Mouse (Mus musculus) right cerebral cortex, adult 2 months (tissue): ENCODE data around the gene Ppp1r37.

ENCODE experiments used
- DNase-seq, 2 experiments: peaks; one replicate each; pipeline ENCODE4 v3.0.0; 2021 to 2022; ENCODE audit warnings: low spot score in 2 of 2

Gene Ppp1r37

GRCm38 (mm10) chr7:19503481-19504068, 59.3 kb downstream of the Ppp1r37 start:
- peak; percentile 19 to 51 for DNase-seq

DNA sequence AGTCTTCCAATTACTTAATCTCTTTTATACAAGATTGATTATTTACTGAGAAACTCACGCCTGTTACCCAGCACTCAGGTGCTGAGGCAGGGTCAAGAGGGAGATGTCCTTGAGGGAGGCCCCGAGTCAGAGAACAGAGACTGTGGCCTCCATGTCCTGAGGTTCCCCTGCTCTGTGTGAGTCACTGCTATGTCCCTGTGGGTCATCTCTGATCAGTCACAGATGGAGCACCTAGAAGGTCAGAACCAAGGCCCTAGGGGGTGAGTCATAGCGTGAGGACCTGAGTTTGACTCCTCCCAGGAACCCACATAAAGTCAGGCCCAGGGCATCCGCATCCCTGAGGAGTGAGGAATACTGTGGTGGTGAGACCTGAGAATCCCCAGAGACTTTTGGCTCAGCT, 61.2 kb downstream of the Ppp1r37 start:
- DNase-seq = no peak

DNA sequence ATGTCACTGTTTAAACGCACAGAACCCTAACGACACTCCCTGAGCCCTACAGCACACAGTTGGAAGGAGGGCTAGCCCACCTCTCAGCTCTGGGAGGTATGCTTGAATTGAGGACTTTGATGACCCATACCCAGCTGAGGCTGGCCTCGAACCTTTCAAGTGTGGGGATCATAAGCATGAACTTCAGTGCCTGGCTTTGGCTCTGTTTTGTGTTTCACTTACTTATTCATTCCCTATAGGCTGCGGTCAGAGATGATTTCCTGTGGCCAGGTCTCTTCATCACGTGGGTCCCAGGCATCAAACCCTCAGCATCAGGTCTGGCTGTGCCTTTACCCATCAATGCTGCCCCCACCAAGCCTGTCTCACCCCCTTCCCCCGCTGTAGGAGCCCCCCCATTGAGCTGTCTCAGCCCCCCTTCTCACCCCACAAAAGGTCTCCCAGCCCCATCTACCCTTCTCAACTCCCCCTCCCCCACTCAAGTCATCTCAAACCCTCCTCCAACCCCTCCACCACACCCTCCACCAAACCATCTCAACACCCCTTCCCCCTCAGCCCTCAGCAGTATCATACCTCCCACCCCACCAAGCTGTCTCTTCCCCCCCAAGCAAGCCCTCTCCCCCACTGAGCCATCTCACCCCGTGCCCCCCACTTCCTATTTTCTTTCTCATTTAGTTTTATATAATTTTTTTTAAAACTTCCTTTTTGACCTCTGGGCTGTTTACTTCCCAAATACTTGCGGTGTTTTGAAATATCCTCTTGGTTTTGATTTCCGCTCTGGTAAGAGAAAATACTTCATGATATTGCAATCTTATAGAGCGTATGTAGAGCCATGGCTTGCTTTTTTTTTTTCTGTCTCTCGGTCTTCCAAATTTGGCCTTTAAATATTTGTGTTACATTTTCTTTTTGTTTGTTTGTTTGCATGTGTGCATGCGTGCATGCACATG, 62.2 kb downstream of the Ppp1r37 start:
- DNase-seq = no peak

- DNase-seq = no peak
Observed at GRCm38 (mm10) chr7:19498326-19498725, 64.5 kb downstream of the Ppp1r37 start.

DNA sequence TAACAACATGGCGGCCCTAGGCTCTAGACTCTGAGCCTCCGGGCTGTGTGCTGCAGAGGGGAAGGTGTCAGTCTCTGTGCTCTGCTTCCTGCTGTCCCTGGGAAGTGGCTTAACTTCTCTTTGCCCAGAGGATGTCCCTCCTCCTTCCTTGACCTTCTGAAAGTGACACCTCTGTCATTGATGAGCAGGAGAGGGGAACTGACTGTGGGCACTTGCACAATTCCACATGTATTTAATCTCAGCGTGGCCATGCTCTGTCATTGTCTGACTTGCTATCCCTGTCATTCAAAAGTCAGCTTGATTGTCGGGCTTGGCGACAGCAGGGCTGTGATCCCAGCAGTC, 66.7 kb downstream of the Ppp1r37 start:
- no peak for DNase-seq

DNA sequence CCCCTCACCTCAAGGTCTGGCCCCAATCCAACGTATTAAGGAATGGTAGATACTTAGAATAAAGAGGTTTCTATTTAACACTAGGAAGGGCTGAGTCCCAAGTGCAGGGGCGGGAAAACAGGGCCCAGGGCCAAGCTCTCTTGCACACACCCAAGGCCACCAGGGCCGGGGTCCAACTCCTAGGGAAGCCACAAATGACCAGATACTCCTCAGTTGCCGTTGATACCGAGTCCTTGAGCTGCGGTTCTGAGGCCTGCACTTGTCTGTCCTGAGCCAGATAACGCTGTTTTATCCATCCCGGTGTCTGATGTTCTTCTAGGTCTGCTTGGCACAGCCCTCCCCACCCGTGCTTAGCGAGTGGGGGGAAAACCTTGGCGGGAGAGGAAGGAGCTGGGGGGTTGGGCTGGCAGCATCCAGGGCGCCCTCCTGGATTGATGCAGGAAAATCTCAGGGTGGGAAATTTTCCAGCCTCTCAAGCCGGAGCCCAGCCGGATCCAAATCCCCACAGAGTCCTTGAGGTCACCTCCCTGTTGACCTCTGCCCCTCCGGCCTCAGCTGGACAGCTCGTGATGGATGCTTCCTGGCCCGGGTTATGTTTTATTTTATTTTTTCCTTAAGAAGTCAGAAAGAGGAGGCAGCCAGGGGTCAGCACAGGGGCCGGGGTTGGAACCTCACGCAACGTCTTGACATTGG, 67.2 kb downstream of the Ppp1r37 start:
- DNase-seq = no peak

DNA sequence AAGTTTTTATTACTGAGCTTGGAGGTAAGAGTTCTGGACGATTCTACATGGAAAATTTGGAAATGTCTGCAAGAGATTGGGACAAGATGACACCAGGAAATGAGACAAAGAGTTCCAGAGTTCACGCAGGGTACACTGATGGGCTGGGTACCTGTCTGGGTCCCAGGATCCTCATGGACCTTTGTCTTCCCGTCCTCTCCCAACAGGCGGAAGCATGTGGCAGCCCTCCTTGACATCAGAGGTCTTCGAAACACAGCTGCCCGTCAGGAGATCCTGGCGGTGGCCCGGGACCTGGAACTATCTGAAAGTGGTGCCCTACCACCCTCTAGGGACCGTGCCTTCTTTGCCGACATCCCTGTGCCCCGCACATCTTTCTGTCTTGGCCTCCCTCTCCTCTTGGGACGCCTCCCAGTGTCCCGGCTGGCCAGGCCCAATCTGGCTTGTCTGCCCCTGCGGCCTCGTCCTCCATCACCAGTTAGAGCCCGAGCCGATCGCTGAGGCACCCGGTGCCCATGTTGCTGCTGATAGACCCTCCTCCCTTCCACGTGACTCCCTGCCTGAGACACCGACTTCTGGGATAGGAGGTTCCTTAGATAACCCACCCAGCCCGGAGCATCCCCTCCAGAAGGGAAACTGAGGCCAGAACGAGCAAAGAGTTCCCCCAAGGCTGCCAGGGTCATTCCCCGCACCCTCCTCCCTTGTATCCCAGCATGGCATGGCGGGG, 68.0 kb downstream of the Ppp1r37 start:
- no peak for DNase-seq

DNA sequence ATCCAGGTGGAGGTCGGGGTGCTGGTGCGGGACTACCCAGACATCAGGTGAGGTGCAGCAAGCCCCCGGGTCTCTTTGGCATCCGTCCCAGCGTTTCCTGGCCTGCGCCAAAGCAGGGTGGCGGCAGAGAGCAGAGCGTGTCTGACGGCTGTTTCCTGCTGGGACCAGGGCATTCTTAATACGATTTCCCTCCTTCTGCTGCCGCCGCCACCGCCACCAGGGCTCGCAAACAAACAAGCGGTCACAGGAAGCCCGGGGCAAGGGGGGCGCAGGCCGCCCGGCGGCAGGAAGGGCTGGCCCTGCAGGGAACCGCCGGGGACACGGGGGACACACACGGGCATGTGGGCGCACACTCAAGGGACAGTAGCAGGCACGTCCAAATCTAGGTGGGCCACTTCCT, 71.1 kb downstream of the Ppp1r37 start:
- DNase-seq = no peak

GRCm38 (mm10) chr7:19489525-19489924, 73.4 kb downstream of the Ppp1r37 start:
- DNase-seq = no peak

GRCm38 (mm10) chr7:19486549-19486948, 76.3 kb downstream of the Ppp1r37 start:
- DNase-seq = no peak

DNA sequence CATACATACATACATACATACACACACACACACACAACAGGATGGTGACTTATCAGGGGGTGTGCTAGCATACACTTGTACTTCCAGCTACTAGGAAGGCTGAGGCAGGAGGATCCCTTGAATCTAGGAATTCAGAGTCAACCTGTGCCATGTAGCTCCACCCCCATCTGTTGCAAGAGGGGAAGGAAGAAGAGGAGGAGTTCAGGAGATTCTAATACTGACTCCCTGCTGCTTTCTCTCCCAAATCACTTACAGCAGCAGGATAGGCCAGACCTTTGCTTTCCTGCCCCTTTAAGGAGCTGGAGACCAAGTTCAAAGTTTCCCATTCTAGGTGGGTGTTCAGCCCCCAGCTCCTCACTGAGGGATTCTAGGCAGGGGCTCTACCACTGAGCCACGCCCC, 77.4 kb downstream of the Ppp1r37 start:
- no peak for DNase-seq

DNA sequence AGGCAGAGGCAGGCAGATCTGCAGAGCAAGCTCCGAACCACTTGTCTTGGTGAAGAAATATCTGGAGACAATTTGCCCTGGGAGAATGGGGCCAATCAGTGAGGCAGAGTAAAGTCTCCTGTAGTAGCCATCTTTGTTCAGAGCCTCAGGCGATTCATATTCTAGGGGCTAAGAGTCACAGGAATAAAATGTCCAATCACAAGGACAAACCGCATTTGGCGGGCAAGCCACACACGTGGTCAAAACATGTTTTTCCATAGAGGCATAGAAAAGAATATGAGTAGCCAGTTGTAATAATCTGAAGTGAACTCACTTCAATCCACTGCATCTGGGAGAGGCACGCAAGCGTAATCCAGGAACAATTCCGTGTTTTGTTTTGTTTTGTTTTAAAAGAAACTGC, 79.6 kb downstream of the Ppp1r37 start:
- no peak for DNase-seq
